Mouse (Mus musculus) cerebellum, adult 2 months (tissue): ENCODE results near the gene Map4.

ENCODE experiments used
- CTCF ChIP-seq: fragments of 200-500 bp; IDR thresholded peaks from 2 replicates; pipeline ENCODE4 v1.5.1; 2011; ENCODE audit warnings: low read depth, mild to moderate bottlenecking, control low read depth, low read length, moderate library complexity, borderline replicate concordance; ENCODE audit not compliant: insufficient read depth
- POLR2A ChIP-seq: fragments of 200-500 bp; IDR thresholded peaks from 2 replicates; pipeline ENCODE4 v1.6.1; 2011; ENCODE audit warnings: low read length, control low read depth, borderline replicate concordance; ENCODE audit not compliant: insufficient read depth

DNA sequence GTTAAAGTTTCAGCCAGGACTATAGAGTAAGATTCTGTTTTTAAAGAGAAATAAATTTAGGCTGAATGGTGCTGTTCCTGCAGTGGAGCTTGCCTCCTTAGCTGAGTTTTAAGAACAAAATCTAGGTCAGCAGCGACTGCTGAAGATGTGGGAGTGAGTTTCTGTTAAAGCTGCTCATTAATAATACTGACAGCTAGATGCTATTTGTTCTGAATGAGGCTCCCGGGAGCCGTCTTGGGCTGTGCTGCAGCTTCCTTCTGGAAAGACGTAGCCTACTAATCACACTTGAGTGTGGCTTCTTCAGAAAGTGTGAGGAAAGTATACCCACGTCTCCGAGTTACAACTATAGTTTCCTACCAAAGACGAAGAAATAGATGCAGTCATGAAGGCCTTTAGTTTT lies 88.0 kb downstream of the Map4 start:
- no peak for TF ChIP-seq POLR2A
- TF ChIP-seq CTCF: no peak
